Mouse (Mus musculus): ENCODE measurements around the gene Hspa8. TPM values are rescaled to one million over a fixed set of nuclear protein-coding genes. Genes with fewer than 3 reads are reported as not detected.

Gene Hspa8
- polyA plus RNA-seq, 1 experiment, result 2,969 TPM

DNA sequence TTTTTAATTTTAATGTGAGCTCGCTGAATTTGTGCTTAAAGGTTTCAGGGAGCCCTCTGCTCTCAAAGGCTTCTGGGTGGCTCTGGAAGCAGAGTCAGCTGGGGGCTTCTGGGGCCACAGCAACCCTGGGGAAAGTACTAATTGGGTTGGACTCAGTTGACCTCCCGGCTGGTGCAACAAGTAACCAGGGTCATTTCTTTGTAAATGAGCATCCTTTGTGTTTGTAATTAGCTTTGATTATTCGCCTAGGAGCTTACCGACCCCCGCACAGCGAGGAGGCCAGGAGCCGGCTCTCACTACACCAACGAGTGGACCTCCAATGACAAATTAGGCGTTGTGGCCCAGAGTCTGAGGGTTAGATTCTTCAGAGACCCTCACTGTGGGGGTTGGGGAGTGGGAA lies 58.4 kb downstream of the Hspa8 start:
- H3K27me3 ChIP-seq (ENCODE audit: control insufficient read depth, insufficient read depth, low read length), result peaks cover 2% of the 10 kb centered on the region; the same call in 1 of the 2 replicates
- no peaks in the 10 kb centered on the region for H3K36me3 ChIP-seq (ENCODE audit: control insufficient read depth, insufficient read depth, low read length)
- no peak for TF ChIP-seq POLR2A (IDR thresholded peaks at IDR 0.05; ENCODE audit: control insufficient read depth, extremely low read depth, insufficient read depth, low read length, poor library complexity)
- TF ChIP-seq CTCF (IDR thresholded peaks at IDR 0.05; ENCODE audit: borderline replicate concordance, control insufficient read depth, extremely low read depth, insufficient read depth, low read length, poor library complexity), result no peak
- H3K4me3 ChIP-seq (ENCODE audit: control insufficient read depth, insufficient read depth, low read length), result no peak overlapping the region
- DNase-seq, result no peak
- H3K27ac ChIP-seq (ENCODE audit: control insufficient read depth, insufficient read depth, low read length), result no peak overlapping the region
- 47% methylated on average over 9 of the region's 9 CpGs for WGBS
- no peaks in the 10 kb centered on the region; the same call in 1 of the 2 replicates for H3K4me1 ChIP-seq (replicated peaks; ENCODE audit: control insufficient read depth, insufficient read depth, low read length)

Other genes starting within 250 kb of the Hspa8 start
- gene Gm21915, start 130.4 kb upstream of the Hspa8 start, polyA plus RNA-seq (2012; rRNA removed), result not detected in 2 replicates
- gene Clmp, start 115.0 kb upstream of the Hspa8 start, polyA plus RNA-seq (2012; rRNA removed), result 1.1 and 2.3 TPM in 2 replicates
- 0.05 and 0.09 TPM in 2 replicates for gene Bsx, start 73.1 kb downstream of the Hspa8 start, polyA plus RNA-seq (2012; rRNA removed)
- gene Jhy, start 163.1 kb downstream of the Hspa8 start, polyA plus RNA-seq (2012; rRNA removed), result not detected in 2 replicates
- gene Crtam, start 203.6 kb downstream of the Hspa8 start, polyA plus RNA-seq (2012; rRNA removed), result 0.13 and 0.47 TPM in 2 replicates